Mouse (Mus musculus) kidney, embryonic 15.5 days (tissue): Measurements from ENCODE around the gene Cyp51. TPM values are rescaled to one million over a fixed set of nuclear protein-coding genes. Genes with fewer than 3 reads are reported as not detected.
"Not testable (repeated sequence)": the region's sequence is repeated elsewhere in the genome, so short reads cannot be mapped to it uniquely, and the experiment has no call there.

Experiments
- ATAC-seq: fragments of 200-750 bp; cut with Nextera tagmentation; replicated peaks from 2 replicates; pipeline ENCODE4 v1.8.0; 2017; ENCODE audit warnings: moderate TSS enrichment; ENCODE audit not compliant: low FRiP score
- H3K27ac ChIP-seq: fragments of 300-500 bp; sonication (generic); 2 replicates; pipeline ENCODE4 v1.5.1; 2015; ENCODE audit warnings: mild to moderate bottlenecking, inconsistent platforms
- H3K27me3 ChIP-seq: fragments of 300-500 bp; sonication (generic); 2 replicates; pipeline ENCODE4 v1.6.1; 2015; ENCODE audit warnings: inconsistent platforms
- H3K36me3 ChIP-seq: fragments of 300-500 bp; sonication (generic); 2 replicates; pipeline ENCODE4 v1.6.1; 2015; ENCODE audit warnings: inconsistent platforms
- H3K4me1 ChIP-seq: fragments of 300-500 bp; sonication (generic); 2 replicates; pipeline ENCODE4 v1.6.1; 2015; ENCODE audit warnings: inconsistent platforms
- H3K4me2 ChIP-seq: fragments of 300-500 bp; sonication (generic); 2 replicates; pipeline ENCODE4 v1.6.1; 2015; ENCODE audit warnings: moderate library complexity, mild to moderate bottlenecking, inconsistent platforms
- H3K4me3 ChIP-seq: fragments of 300-500 bp; sonication (generic); replicated peaks from 2 replicates; pipeline ENCODE4 v1.5.1; 2015; ENCODE audit warnings: mild to moderate bottlenecking, inconsistent platforms
- H3K9ac ChIP-seq: fragments of 300-500 bp; sonication (generic); 2 replicates; pipeline ENCODE4 v1.6.1; 2015; ENCODE audit warnings: mild to moderate bottlenecking, inconsistent platforms
- H3K9me3 ChIP-seq: fragments of 300-500 bp; sonication (generic); replicated peaks from 2 replicates; pipeline ENCODE4 v1.6.1; 2016; ENCODE audit warnings: inconsistent platforms
- WGBS: fragments of 180-500 bp; shearing (Covaris S2); methylation state at CpG from one replicate; pipeline ENCODE4 v1.1.7; 2015; ENCODE audit warnings: mixed read lengths; 5-methylcytosine and 5-hydroxymethylcytosine counted together
- polyA plus RNA-seq: library from polyadenylated mRNA; unstranded; fragments of >200 nt; fragmentation: Nextera tagmentation; extraction: Ambion mirVana; gene quantifications from 2 replicates; pipeline ENCODE4 v1.2.1, GENCODE M21; 2015

Gene Cyp51
- 64.4 and 65.8 TPM in 2 replicates for polyA plus RNA-seq

GRCm38 (mm10) chr5:4104341-4105040 is at the start of gene Cyp51:
Cyp51 (minus strand) TSS chr5:4104746.
- Histone ChIP-seq H3K4me2 (peak within 1 kb of the TSS; percentile 80), H3K9ac (peak within 1 kb of the TSS; percentile 89), H3K27ac (peak within 1 kb of the TSS; percentile 95), H3K4me1 (peaks cover 11% of the 10 kb centered on the region), H3K4me3 (peak within 1 kb of the TSS; percentile 94), H3K36me3 (peaks cover 28% of the 10 kb centered on the region), H3K9me3 (no peaks in the 10 kb centered on the region), H3K27me3 (no peaks in the 10 kb centered on the region)
- WGBS: under 1% methylated on average over 59 of the region's 59 CpGs
- ATAC-seq: peak; percentile 98

GRCm38 (mm10) chr5:4112570-4113098 is 8.1 kb upstream of the Cyp51 start:
- Histone ChIP-seq H3K9me3 (no peaks in the 10 kb centered on the region), H3K36me3 (no peaks in the 10 kb centered on the region), H3K9ac (no peak overlapping the region), H3K4me1 (no peaks in the 10 kb centered on the region), H3K27ac (no peak overlapping the region), H3K27me3 (no peaks in the 10 kb centered on the region), H3K4me3 (no peak overlapping the region), H3K4me2 (no peak overlapping the region)
- WGBS: 94% methylated on average over 5 of the region's 5 CpGs
- ATAC-seq: no peak

GRCm38 (mm10) chr5:4107056-4107455 is 2.5 kb upstream of the Cyp51 start:
- ATAC-seq, H3K36me3 ChIP-seq, H3K9ac ChIP-seq, H3K27me3 ChIP-seq, H3K27ac ChIP-seq, H3K4me3 ChIP-seq, H3K9me3 ChIP-seq, H3K4me2 ChIP-seq: not testable (repeated sequence)
- H3K4me1 ChIP-seq: peaks cover 11% of the 10 kb centered on the region
- WGBS: 63% methylated on average over 7 of the region's 7 CpGs

- ATAC-seq: no peak
- Histone ChIP-seq H3K4me1 (peaks cover 11% of the 10 kb centered on the region), H3K27ac (no peak overlapping the region), H3K27me3 (no peaks in the 10 kb centered on the region), H3K9ac (no peak overlapping the region), H3K36me3 (peaks cover 18% of the 10 kb centered on the region), H3K4me3 (no peak overlapping the region), H3K4me2 (no peak overlapping the region), H3K9me3 (no peaks in the 10 kb centered on the region)
- WGBS: 96% methylated on average over 2 of the region's 2 CpGs
These were observed 1.2 kb upstream of the Cyp51 start for GRCm38 (mm10) chr5:4105651-4106186.

GRCm38 (mm10) chr5:4103626-4104340 is 763 bp downstream of the Cyp51 start:
- H3K27ac ChIP-seq: peak overlapping the region; percentile 95

GRCm38 (mm10) chr5:4101770-4102169 is 2.8 kb downstream of the Cyp51 start:
- Histone ChIP-seq H3K4me3 (no peak overlapping the region), H3K9ac (no peak overlapping the region), H3K36me3 (peaks cover 42% of the 10 kb centered on the region), H3K4me1 (peaks cover 11% of the 10 kb centered on the region), H3K9me3 (no peaks in the 10 kb centered on the region), H3K4me2 (no peak overlapping the region), H3K27ac (no peak overlapping the region), H3K27me3 (no peaks in the 10 kb centered on the region)
- 92% methylated on average over 2 of the region's 2 CpGs for WGBS
- ATAC-seq: no peak

More at GRCm38 (mm10) chr5:4103626-4104340, 763 bp downstream of the Cyp51 start:
- no peaks in the 10 kb centered on the region for H3K9me3 ChIP-seq
- H3K4me1 ChIP-seq: peaks cover 11% of the 10 kb centered on the region
- no peaks in the 10 kb centered on the region for H3K27me3 ChIP-seq
- peak overlapping the region; percentile 94 for H3K4me3 ChIP-seq
- under 1% methylated on average over 41 of the region's 41 CpGs for WGBS
- H3K36me3 ChIP-seq: peaks cover 35% of the 10 kb centered on the region
- H3K4me2 ChIP-seq: peak overlapping the region; percentile 80
- H3K9ac ChIP-seq: peak overlapping the region; percentile 89
- peak; percentile 67 for ATAC-seq

- peaks cover 42% of the 10 kb centered on the region for H3K36me3 ChIP-seq
- peaks cover 11% of the 10 kb centered on the region for H3K4me1 ChIP-seq
- H3K27me3 ChIP-seq: no peaks in the 10 kb centered on the region
- no peak for ATAC-seq
- no peaks in the 10 kb centered on the region for H3K9me3 ChIP-seq
- H3K4me2 ChIP-seq: no peak overlapping the region
- H3K27ac ChIP-seq: no peak overlapping the region
- 96% methylated on average over 4 of the region's 4 CpGs for WGBS
- no peak overlapping the region for H3K4me3 ChIP-seq
- H3K9ac ChIP-seq: no peak overlapping the region
These were observed 3.5 kb downstream of the Cyp51 start for GRCm38 (mm10) chr5:4101031-4101430.

GRCm38 (mm10) chr5:4094471-4094870 is 10.1 kb downstream of the Cyp51 start:
- Histone ChIP-seq H3K9me3 (no peaks in the 10 kb centered on the region), H3K4me2 (no peak overlapping the region), H3K4me1 (no peaks in the 10 kb centered on the region), H3K36me3 (peaks cover 66% of the 10 kb centered on the region), H3K27me3 (no peaks in the 10 kb centered on the region), H3K4me3 (no peak overlapping the region), H3K27ac (no peak overlapping the region), H3K9ac (no peak overlapping the region)
- WGBS: 94% methylated on average over 5 of the region's 5 CpGs
- ATAC-seq: no peak

- H3K27ac ChIP-seq: no peak overlapping the region
- H3K4me3 ChIP-seq: no peak overlapping the region
- 73% methylated on average over 5 of the region's 5 CpGs for WGBS
- no peaks in the 10 kb centered on the region for H3K4me1 ChIP-seq
- no peaks in the 10 kb centered on the region for H3K9me3 ChIP-seq
- no peak for ATAC-seq
- peaks cover 92% of the 10 kb centered on the region for H3K36me3 ChIP-seq
- H3K9ac ChIP-seq: no peak overlapping the region
- H3K4me2 ChIP-seq: no peak overlapping the region
- no peaks in the 10 kb centered on the region for H3K27me3 ChIP-seq
These were observed 16.4 kb downstream of the Cyp51 start for GRCm38 (mm10) chr5:4088190-4088589.

- Histone ChIP-seq H3K36me3 (peaks cover 93% of the 10 kb centered on the region), H3K4me3 (no peak overlapping the region), H3K27ac (peak overlapping the region; percentile 64; the same call in 1 of the 2 replicates), H3K9ac (no peak overlapping the region), H3K27me3 (no peaks in the 10 kb centered on the region), H3K4me2 (no peak overlapping the region), H3K4me1 (no peaks in the 10 kb centered on the region), H3K9me3 (no peaks in the 10 kb centered on the region)
- ATAC-seq: peak; percentile 89
- 86% methylated on average over 4 of the region's 4 CpGs for WGBS
These were observed 18.2 kb downstream of the Cyp51 start for GRCm38 (mm10) chr5:4086309-4086708.

GRCm38 (mm10) chr5:4084948-4085347 is 19.6 kb downstream of the Cyp51 start:
- H3K27ac ChIP-seq: no peak overlapping the region
- H3K4me1 ChIP-seq: no peaks in the 10 kb centered on the region
- ATAC-seq: no peak
- H3K36me3 ChIP-seq: peaks cover 93% of the 10 kb centered on the region
- no peak overlapping the region for H3K4me2 ChIP-seq
- H3K27me3 ChIP-seq: no peaks in the 10 kb centered on the region
- H3K9me3 ChIP-seq: no peaks in the 10 kb centered on the region
- no peak overlapping the region for H3K4me3 ChIP-seq
- no peak overlapping the region for H3K9ac ChIP-seq
- WGBS: 93% methylated on average over 7 of the region's 7 CpGs

- no peak overlapping the region for H3K4me2 ChIP-seq
- H3K9me3 ChIP-seq: no peaks in the 10 kb centered on the region
- H3K36me3 ChIP-seq: peaks cover 90% of the 10 kb centered on the region
- no peak overlapping the region for H3K27ac ChIP-seq
- H3K4me1 ChIP-seq: no peaks in the 10 kb centered on the region
- no peak overlapping the region for H3K9ac ChIP-seq
- H3K27me3 ChIP-seq: no peaks in the 10 kb centered on the region
- ATAC-seq: no peak
- 86% methylated on average over 2 of the region's 2 CpGs for WGBS
- no peak overlapping the region for H3K4me3 ChIP-seq
These were observed 23.0 kb downstream of the Cyp51 start for GRCm38 (mm10) chr5:4081513-4081912.
